Mouse (Mus musculus) urinary bladder, adult 18-20 months (tissue): ENCODE results near the gene Ehd2.
"Not testable (repeated sequence)": the region's sequence is repeated elsewhere in the genome, so short reads cannot be mapped to it uniquely, and the experiment has no call there.

Experiments used
- DNase-seq, 2 experiments: peaks; one replicate each; pipeline ENCODE4 v3.0.0; 2022; ENCODE audit warnings: low spot score in 2 of 2, mixed read lengths in 2 of 2

The Ehd2 gene

GRCm38 (mm10) chr7:15945721-15946536, 21.4 kb downstream of the Ehd2 start, which contains the start of gene Nop53:
Gene Nop53 (minus strand): TSS chr7:15946074.
- DNase-seq = peak; percentile 88 to 93

- DNase-seq = no peak
Measured at GRCm38 (mm10) chr7:15945211-15945610, 22.2 kb downstream of the Ehd2 start.

GRCm38 (mm10) chr7:15944311-15944710, 23.1 kb downstream of the Ehd2 start:
- DNase-seq = peak in 1 of 2 experiments; percentile 33

GRCm38 (mm10) chr7:15938621-15939020, 28.7 kb downstream of the Ehd2 start:
- no peak for DNase-seq

- DNase-seq = no peak
Measured at GRCm38 (mm10) chr7:15937491-15937890, 29.9 kb downstream of the Ehd2 start.

GRCm38 (mm10) chr7:15933437-15934359, 33.7 kb downstream of the Ehd2 start:
- DNase-seq = no peak

GRCm38 (mm10) chr7:15931635-15932034, 35.7 kb downstream of the Ehd2 start:
- DNase-seq = no peak

- no peak for DNase-seq
Measured at GRCm38 (mm10) chr7:15930543-15930942, 36.8 kb downstream of the Ehd2 start.

GRCm38 (mm10) chr7:15929910-15930309, 37.5 kb downstream of the Ehd2 start:
- peak; percentile 46 to 56 for DNase-seq

GRCm38 (mm10) chr7:15922220-15922773, 45.1 kb downstream of the Ehd2 start, which contains the start of gene Selenow:
Gene Selenow (minus strand): TSS chr7:15922402.
- peak; percentile 86 to 90 for DNase-seq

- DNase-seq = peak in 1 of 2 experiments; percentile 28
Measured at GRCm38 (mm10) chr7:15921796-15922195, 45.6 kb downstream of the Ehd2 start.

- no peak for DNase-seq
Measured at GRCm38 (mm10) chr7:15920645-15921190, 46.6 kb downstream of the Ehd2 start.

GRCm38 (mm10) chr7:15919947-15920346, 47.4 kb downstream of the Ehd2 start:
- DNase-seq = no peak

GRCm38 (mm10) chr7:15918371-15918770, 49.0 kb downstream of the Ehd2 start:
- no peak for DNase-seq

GRCm38 (mm10) chr7:15916996-15917395, 50.4 kb downstream of the Ehd2 start:
- DNase-seq = no peak

- DNase-seq = no peak
Measured at GRCm38 (mm10) chr7:15916134-15916723, 51.1 kb downstream of the Ehd2 start.

GRCm38 (mm10) chr7:15915695-15916094, 51.7 kb downstream of the Ehd2 start:
- not testable (repeated sequence) for DNase-seq

GRCm38 (mm10) chr7:15914751-15915150, 52.6 kb downstream of the Ehd2 start:
- no peak for DNase-seq

- no peak for DNase-seq
Measured at GRCm38 (mm10) chr7:15914252-15914651, 53.1 kb downstream of the Ehd2 start.

GRCm38 (mm10) chr7:15912183-15912582, 55.2 kb downstream of the Ehd2 start:
- peak; percentile 27 to 43 for DNase-seq

GRCm38 (mm10) chr7:15910521-15910920, 56.8 kb downstream of the Ehd2 start:
- no peak for DNase-seq
